ENCODE assay signal across 8 mouse cellular contexts in genomic region chr13:4943046-4943445, GRCm38 (mm10).
A peak's percentile ranks its signal among the peaks of the same experiment; 100 is the strongest.
DNase-seq lines count a peak whose midpoint lies in the region; ATAC-seq and TF ChIP-seq lines count a peak whose summit lies in the region.

No protein-coding gene starts in this region.

- intact Hi-C loops in left cerebral cortex, postnatal 25 days (cut with DNase I) = no loop called here
- intact Hi-C loops in left cerebral cortex, postnatal 10 days (cut with DNase I) = no loop called here

- TF ChIP-seq POLR2A in cerebellum, adult 2 months (IDR thresholded peaks at IDR 0.05; ENCODE audit: borderline replicate concordance, insufficient read depth, low read length) = no peak

- H3K36me3 ChIP-seq in liver, embryonic 15.5 days (replicated peaks) = no peaks in the 10 kb centered on the region

- no peak overlapping the region for H3K9ac ChIP-seq in liver, embryonic 15.5 days

- 9% methylated on average over 7 of the region's 7 CpGs for WGBS in cerebellum, adult 2 months
- 26% methylated on average over 7 of the region's 7 CpGs for WGBS in liver, embryonic 15.5 days (ENCODE audit: insufficient replicate concordance)

- TF ChIP-seq CTCF in cerebellum, adult 2 months (IDR thresholded peaks at IDR 0.05; ENCODE audit: borderline replicate concordance, insufficient read depth, low read depth, low read length) = no peak

- H3K4me1 ChIP-seq in cerebellum, adult 2 months (ENCODE audit: control insufficient read depth, insufficient read depth, low read length) = no peaks in the 10 kb centered on the region
- no peaks in the 10 kb centered on the region for H3K4me1 ChIP-seq in liver, embryonic 15.5 days (replicated peaks)

- H3K4me2 ChIP-seq in liver, embryonic 15.5 days = peak overlapping the region; percentile 49

- H3K27ac ChIP-seq in cerebellum, adult 2 months (ENCODE audit: insufficient read depth, low read length) = no peak overlapping the region
- H3K27ac ChIP-seq in liver, embryonic 15.5 days (replicated peaks) = no peak overlapping the region

- H3K9me3 ChIP-seq in liver, embryonic 15.5 days (replicated peaks) = no peaks in the 10 kb centered on the region

- H3K27me3 ChIP-seq in cerebellum, adult 2 months (ENCODE audit: control insufficient read depth, insufficient read depth, low read length) = no peaks in the 10 kb centered on the region
- no peaks in the 10 kb centered on the region for H3K27me3 ChIP-seq in liver, embryonic 15.5 days

- ATAC-seq in cerebellum, adult (ENCODE audit: insufficient number of reproducible peaks, low FRiP score, low TSS enrichment) = no peak
- no peak for ATAC-seq in liver, embryonic 15.5 days (ENCODE audit: insufficient read depth)

- H3K4me3 ChIP-seq in cerebellum, adult 2 months (replicated peaks; ENCODE audit: insufficient read depth, low read depth, low read length) = peak overlapping the region; percentile 57
- H3K4me3 ChIP-seq in liver, embryonic 15.5 days (replicated peaks) = peak overlapping the region; percentile 41

- no peak for DNase-seq in cerebellum, adult 2 months
- peak; percentile 5 for DNase-seq in thymus, postnatal 4 days
- DNase-seq in thymus, postnatal 10 days (ENCODE audit: low spot score in 2 of 2) = no peak
- DNase-seq in left cerebral cortex, postnatal 25 days (ENCODE audit: low spot score in 2 of 2) = no peak
- no peak for DNase-seq in left cerebral cortex, postnatal 10 days (ENCODE audit: extremely low spot score in 1 of 2, low spot score in 2 of 2)
- no peak for DNase-seq in frontal cortex, postnatal 25 days (ENCODE audit: low spot score in 2 of 2)
